Mouse (Mus musculus): Measurements from ENCODE around the gene Ubl5.

DNA sequence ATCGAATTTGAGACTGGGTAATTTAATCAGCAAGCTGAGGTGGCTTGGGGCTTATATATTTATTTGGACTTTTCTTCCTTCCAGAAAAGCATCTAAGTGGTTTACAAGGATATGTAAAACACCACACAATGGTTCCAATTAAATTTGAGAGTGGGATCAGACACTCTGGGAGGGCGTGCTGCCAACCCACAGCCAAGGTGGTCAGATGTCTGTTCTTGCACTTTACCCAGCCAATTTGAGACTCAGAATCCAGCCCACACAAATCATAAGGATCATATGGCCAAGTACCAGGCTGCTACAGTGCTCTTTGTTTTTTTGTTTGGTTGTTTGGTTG lies 39.7 kb downstream of the Ubl5 start:
- no peak for TF ChIP-seq POLR2A (IDR thresholded peaks at IDR 0.05; ENCODE audit: insufficient read length, low read depth)
- TF ChIP-seq MAX (IDR thresholded peaks at IDR 0.05; ENCODE audit: low read depth), result no peak
- no peak for TF ChIP-seq SRF (IDR thresholded peaks at IDR 0.05; ENCODE audit: control insufficient read depth, insufficient read length, low read depth)
- no peak for TF ChIP-seq MYOG (IDR thresholded peaks at IDR 0.05; ENCODE audit: control insufficient read depth in 1 of 3, insufficient read depth in 1 of 3, insufficient read length in 2 of 3, low read depth in 2 of 3)
- TF ChIP-seq TCF12 (IDR thresholded peaks at IDR 0.05; ENCODE audit: insufficient read depth, poor library complexity, severe bottlenecking), result no peak
